Mouse (Mus musculus) lung, adult 10 weeks (tissue): Measurements from ENCODE around the gene Asb10. TPM values are rescaled to one million over a fixed set of nuclear protein-coding genes. Genes with fewer than 3 reads are reported as not detected.

Experiments used
- polyA plus RNA-seq: library from polyadenylated mRNA; stranded (reverse); fragments of 350-450 nt; fragmentation: Illumina TruSeq; extraction: RNeasy Lipid Tissue Mini Kit (QIAGEN cat#74804); gene quantifications from one replicate; pipeline ENCODE4 v1.2.3, GENCODE M21; 2014; ENCODE audit warnings: low read depth, low replicate concordance; ENCODE audit not compliant: insufficient read depth

The Asb10 gene
- 0.51 TPM for polyA plus RNA-seq

GRCm38 (mm10) chr5:24540387-24541143 is at the start of gene Asb10:
TSS of gene Asb10 (minus strand) at chr5:24540978.

GRCm38 (mm10) chr5:24586547-24587199 is 45.9 kb upstream of the Asb10 start, which contains the start of gene Chpf2:
TSS of gene Chpf2 (plus strand) at chr5:24586741.

GRCm38 (mm10) chr5:24577183-24577929 is 36.6 kb upstream of the Asb10 start, which contains the start of gene Abcf2:
TSS of gene Abcf2 (minus strand) at chr5:24577467.

GRCm38 (mm10) chr5:24556709-24557108 is 15.9 kb upstream of the Asb10 start, which contains the start of gene 4931409K22Rik:
TSS of gene 4931409K22Rik (minus strand) at chr5:24556809.

GRCm38 (mm10) chr5:24526889-24527230 is 13.9 kb downstream of the Asb10 start, which contains the start of gene Gbx1:
TSS of gene Gbx1 (minus strand) at chr5:24527202.

Other genes starting within 250 kb of the Asb10 start
- gene Kcnh2, start 189.4 kb downstream of the Asb10 start, polyA plus RNA-seq, result 6.5 TPM
- 5.8 TPM for gene Nos3, start 176.2 kb downstream of the Asb10 start, polyA plus RNA-seq
- gene Atg9b, start 148.8 kb downstream of the Asb10 start, polyA plus RNA-seq, result 0.32 TPM
- 12.1 TPM for gene Abcb8, start 147.3 kb downstream of the Asb10 start, polyA plus RNA-seq
- not detected for gene Asic3, start 127.6 kb downstream of the Asb10 start, polyA plus RNA-seq
- 23.5 TPM for gene Cdk5, start 117.4 kb downstream of the Asb10 start, polyA plus RNA-seq
- gene Slc4a2, start 117.1 kb downstream of the Asb10 start, polyA plus RNA-seq, result 23.9 TPM
- gene Fastk, start 95.7 kb downstream of the Asb10 start, polyA plus RNA-seq, result 37.4 TPM
- gene Tmub1, start 93.1 kb downstream of the Asb10 start, polyA plus RNA-seq, result 15.2 TPM
- 57.4 TPM for gene Agap3, start 88.8 kb downstream of the Asb10 start, polyA plus RNA-seq
- 0.07 TPM for gene Gbx1, start 13.8 kb downstream of the Asb10 start, polyA plus RNA-seq
- not detected for gene 4931409K22Rik, start 15.8 kb upstream of the Asb10 start, polyA plus RNA-seq
- 28.4 TPM for gene Abcf2, start 36.5 kb upstream of the Asb10 start, polyA plus RNA-seq
- 12.6 TPM for gene Chpf2, start 45.8 kb upstream of the Asb10 start, polyA plus RNA-seq
- 12.3 TPM for gene Smarcd3, start 83.4 kb upstream of the Asb10 start, polyA plus RNA-seq
- 35.2 TPM for gene Nub1, start 144.6 kb upstream of the Asb10 start, polyA plus RNA-seq
- 0.54 TPM for gene Wdr86, start 189.7 kb upstream of the Asb10 start, polyA plus RNA-seq
- gene Crygn, start 217.0 kb upstream of the Asb10 start, polyA plus RNA-seq, result 0.94 TPM